Mouse (Mus musculus) adrenal gland, postnatal 25 days (tissue): ENCODE measurements around the gene Zfp827. TPM values are rescaled to one million over a fixed set of nuclear protein-coding genes. Genes with fewer than 3 reads are reported as not detected.

Source experiments
- DNase-seq: peaks from one replicate; pipeline ENCODE4 v3.0.0; 2021; ENCODE audit warnings: mixed read lengths
- long read RNA-seq: library from polyadenylated mRNA; stranded (forward); transcript quantifications from one replicate; pipeline ENCODE4 v2.0.0, GENCODE M21; 2021
- total RNA-seq: library from RNA; stranded (reverse); gene quantifications from 2 replicates; pipeline ENCODE4 v1.2.3, GENCODE M21; 2021

The Zfp827 gene
- total RNA-seq: 15.1 and 15.4 TPM in 2 replicates
- long read RNA-seq, partial matches to known transcripts: 0 of 8 reads
- long read RNA-seq, other reads (novel, unspliced or antisense): 8 of 8 reads

DNA sequence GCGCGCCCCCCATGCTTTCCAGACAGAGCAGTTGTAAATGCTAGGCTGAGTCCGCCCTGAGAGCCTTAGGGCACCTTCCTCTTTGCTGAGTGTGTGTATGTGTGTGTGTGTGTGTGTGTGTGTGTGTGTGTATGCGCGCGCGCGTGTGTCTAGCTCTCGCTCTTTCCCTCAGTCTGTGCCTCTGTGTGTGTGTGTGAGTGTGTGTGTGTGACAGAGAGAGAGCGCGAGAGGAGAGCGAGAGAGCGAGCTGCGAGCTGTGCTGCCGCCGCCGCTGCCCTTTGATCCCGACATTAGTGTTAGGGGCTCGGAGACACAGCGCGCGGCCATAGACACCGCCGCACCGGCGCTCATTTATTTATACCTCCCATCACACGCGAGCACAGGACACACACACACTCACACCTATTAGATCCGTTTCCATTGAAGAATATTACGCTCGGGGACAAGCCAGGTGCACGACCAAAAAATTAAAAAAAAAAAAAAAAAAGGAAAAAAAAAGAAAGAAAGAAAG is at the start of gene Zfp827:
TSS of gene Zfp827 (plus strand) at position 461 of the 511 bp plus-strand sequence.
- DNase-seq: peak; percentile 68

- no peak for DNase-seq
Measured at GRCm38 (mm10) chr8:79004341-79004740, 23.9 kb upstream of the Zfp827 start.

DNA sequence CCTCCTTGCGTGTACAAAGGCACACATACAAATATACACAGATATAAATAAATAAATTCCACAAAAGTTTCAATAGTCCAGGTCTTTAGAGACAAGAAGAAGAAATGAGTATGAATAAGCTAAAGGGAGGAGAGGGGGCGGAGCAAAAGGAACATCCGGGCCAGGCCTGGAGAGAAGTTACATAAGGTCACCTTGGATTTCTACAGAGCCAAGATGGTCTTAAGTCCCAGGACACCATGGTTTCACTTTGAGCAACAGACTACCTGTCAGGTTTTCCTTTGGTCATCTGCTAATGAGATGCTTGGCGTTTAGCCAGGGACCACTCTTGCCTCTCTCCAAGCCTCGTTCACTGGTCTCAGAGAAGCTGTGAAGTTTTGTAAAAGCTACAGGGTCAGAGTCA is 13.2 kb upstream of the Zfp827 start:
- no peak for DNase-seq

DNA sequence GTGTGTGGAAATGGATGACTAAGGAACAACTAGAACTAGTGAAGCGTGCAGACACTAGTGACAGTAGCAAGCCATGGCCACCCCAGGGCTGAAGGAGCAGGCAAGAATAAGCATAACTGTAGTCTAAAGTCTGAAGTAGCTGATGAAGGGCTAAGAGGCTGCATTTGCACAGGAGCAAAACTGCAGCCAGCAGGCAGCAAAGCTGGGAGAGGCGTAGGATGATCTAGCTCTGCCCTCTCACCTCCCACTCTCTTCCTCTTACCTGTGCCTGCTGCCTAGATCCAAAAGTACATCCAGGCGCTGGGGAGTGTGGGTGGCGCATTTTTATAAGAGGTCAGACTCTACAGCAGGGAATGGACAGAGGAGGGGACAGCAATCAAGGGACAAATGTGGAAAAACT is 12.2 kb upstream of the Zfp827 start:
- DNase-seq: no peak

DNA sequence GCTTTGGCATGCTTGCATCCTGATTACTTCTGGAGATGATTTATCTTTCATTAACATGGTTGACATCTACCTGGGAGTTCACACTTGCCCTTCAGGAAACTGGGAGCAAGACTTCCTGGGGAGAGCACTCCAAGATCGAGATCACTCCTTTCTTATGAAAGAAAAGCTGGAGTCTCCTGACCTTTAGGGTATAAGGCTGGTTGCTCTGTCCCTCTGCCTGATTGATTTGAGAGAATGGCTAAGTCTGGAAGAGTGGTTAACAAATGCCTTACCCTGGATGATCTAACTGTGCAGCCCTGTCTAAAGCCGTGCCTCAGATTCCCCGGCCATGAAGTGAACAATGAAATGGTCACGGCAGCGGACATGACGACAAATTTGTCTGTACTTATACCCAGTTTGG is 11.7 kb upstream of the Zfp827 start:
- DNase-seq: no peak

- no peak for DNase-seq
Measured at GRCm38 (mm10) chr8:79023922-79024321, 4.3 kb upstream of the Zfp827 start.

DNA sequence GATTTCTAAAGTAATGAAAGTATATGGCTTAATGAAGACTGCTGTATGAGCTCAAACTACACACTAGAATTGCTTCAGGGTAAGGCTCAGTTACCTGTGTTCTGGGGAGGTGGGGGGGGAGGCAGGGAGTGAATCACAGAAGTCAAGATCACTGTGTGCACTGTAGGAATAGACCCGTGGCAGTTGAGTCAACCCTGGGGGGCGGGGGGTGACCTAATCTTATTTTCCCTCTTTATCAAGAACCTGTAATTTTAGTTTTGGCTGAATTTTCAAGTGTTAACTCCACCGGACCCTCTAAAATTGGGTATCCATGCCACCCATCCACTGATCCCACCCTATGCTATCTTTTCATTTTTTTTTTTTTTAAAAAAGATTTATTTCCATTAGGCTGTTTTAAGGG is 918 bp upstream of the Zfp827 start:
- DNase-seq: no peak

GRCm38 (mm10) chr8:79028541-79029395 is 531 bp downstream of the Zfp827 start:
- DNase-seq: peak; percentile 16

GRCm38 (mm10) chr8:79029396-79030325 is 1.4 kb downstream of the Zfp827 start:
- peak; percentile 73 for DNase-seq

GRCm38 (mm10) chr8:79030326-79031265 is 2.4 kb downstream of the Zfp827 start:
- DNase-seq: peak; percentile 82

DNA sequence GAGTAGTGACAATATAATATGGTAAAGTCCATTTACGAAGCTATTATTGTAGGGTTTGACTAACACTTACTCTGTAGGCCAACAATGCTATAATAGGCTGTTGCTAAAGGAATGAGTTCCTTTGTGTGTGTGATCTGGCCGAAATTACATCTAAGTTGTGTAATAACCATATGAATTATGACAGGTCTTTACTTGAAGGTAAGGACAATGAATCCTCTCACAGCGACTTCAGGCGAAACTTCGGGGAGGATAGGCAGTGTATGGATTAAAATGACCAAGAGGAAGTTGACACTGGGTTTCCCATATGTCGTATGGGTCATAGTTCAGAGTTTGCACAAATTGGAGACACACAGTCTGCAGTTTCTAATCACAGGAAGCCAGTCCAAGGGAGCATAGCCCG is 9.3 kb downstream of the Zfp827 start:
- DNase-seq: no peak

DNA sequence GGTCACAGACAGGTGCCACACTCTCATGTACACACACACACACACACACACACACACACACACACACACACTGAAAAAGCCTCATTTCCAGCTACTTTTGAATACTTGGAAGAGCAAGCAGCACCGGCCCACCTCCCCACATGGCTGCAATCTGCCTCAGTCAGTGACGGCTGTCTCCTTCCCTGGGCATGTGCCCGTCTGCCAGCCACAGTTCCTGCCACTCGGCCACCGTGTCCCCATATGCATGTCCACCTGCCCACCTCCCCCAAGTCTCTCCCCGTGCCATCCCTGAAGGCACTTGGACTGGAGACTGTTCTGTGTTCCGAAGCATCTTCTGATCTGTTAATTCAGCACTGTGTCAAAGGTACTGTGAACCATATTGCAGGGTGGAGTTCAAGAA is 9.8 kb downstream of the Zfp827 start:
- DNase-seq: no peak

DNA sequence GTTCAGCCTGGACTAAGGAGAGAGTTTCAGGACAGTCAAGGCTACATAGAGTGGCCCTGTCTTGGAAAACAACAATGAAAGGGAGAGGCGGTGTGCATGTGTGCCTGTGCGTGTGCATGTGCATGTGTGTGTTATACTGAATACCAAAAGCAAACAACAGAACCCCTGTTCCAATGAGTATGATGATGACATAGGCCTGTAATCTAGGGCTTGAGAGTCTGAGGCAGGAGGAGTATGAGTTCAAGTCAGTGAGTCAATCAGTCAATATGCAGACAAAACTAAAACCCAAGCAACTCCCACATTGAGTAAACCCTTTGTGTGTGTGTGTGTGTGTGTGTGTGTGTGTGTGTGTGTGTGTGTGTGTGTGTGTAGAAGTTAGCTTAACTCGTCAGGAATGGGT is 13.2 kb downstream of the Zfp827 start:
- no peak for DNase-seq

DNA sequence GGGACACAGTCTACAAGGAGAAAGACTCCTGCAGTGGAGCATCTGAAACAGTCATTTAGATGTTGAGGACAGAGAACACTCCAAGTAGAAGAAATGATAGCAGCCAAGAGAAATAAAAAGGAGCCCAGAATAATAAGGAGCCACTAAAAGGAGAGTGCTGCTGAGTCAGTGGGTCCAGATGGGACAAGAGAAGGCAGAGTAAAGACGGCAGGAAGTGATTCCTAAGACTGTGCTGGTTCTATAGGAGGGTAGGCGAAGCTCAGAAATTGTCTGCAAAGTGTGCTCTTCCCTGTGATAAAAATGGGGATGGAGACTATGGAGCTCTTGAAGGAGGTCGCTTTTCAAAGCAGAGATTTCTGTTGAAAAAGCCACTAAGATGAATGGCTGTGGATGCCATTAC is 14.0 kb downstream of the Zfp827 start:
- DNase-seq: no peak

GRCm38 (mm10) chr8:79044673-79045072 is 16.4 kb downstream of the Zfp827 start:
- no peak for DNase-seq

- no peak for DNase-seq
Measured at GRCm38 (mm10) chr8:79046659-79047058, 18.4 kb downstream of the Zfp827 start.

- DNase-seq: no peak
Measured at GRCm38 (mm10) chr8:79048388-79049005, 20.3 kb downstream of the Zfp827 start.

- DNase-seq: no peak
Measured at GRCm38 (mm10) chr8:79054222-79054621, 26.0 kb downstream of the Zfp827 start.

GRCm38 (mm10) chr8:79057179-79057578 is 28.9 kb downstream of the Zfp827 start:
- no peak for DNase-seq

- no peak for DNase-seq
Measured at GRCm38 (mm10) chr8:79059361-79059760, 31.1 kb downstream of the Zfp827 start.

- DNase-seq: no peak
Measured at GRCm38 (mm10) chr8:79060013-79060609, 31.9 kb downstream of the Zfp827 start.
